Mouse (Mus musculus): ENCODE measurements around the gene Dock2. TPM values are rescaled to one million over a fixed set of nuclear protein-coding genes. Genes with fewer than 3 reads are reported as not detected.
A peak's percentile ranks its signal among the peaks of the same experiment; 100 is the strongest.

Dock2 gene
- total and polyA plus RNA-seq, 3 experiments: 60.9 to 101 (median 77.9) TPM

DNA sequence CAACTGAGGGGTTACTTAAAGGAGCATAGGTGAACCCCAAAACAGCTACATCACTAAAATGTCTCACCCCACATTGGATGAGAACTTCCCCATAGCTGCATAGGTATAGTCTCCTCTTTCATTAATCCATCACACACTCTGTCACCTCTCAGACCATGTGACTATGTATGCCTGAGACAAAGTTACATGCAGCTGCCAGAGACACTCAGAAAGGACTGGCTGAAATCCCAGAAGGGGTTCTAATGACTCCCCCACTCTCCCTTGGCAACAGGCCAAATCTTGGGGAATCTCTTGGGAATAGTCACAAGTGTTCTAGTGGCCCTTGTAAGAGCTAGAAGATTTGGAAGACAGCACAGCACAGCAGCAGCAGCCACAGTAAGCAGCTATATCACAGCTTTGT lies 1.2 kb upstream of the Dock2 start:
- Histone ChIP-seq H3K4me3 (ENCODE audit: control insufficient read depth in 1 of 2, insufficient read depth in 1 of 2, low read depth in 2 of 2, low read length in 2 of 2) (peak overlapping the region in 1 of 2 experiments; percentile 67; a peak in 2 of 4 replicates), H3K4me1 (ENCODE audit: control insufficient read depth in 1 of 2, insufficient read depth in 2 of 2, low read length in 2 of 2) (peaks cover 14 to 30% of the 10 kb centered on the region in 2 experiments), H3K9ac (ENCODE audit: control insufficient read depth, low read depth, low read length, poor library complexity, severe bottlenecking) (peak overlapping the region; percentile 85), H3K9me3 (replicated peaks; ENCODE audit: insufficient read depth, low read length) (no peaks in the 10 kb centered on the region), H3K36me3 (ENCODE audit: control insufficient read depth in 1 of 2, insufficient read depth in 2 of 2, low read length in 2 of 2) (peaks cover 6 to 38% of the 10 kb centered on the region in 2 experiments), H3K79me2 (ENCODE audit: control insufficient read depth, insufficient read depth, low read length, poor library complexity) (peaks cover 40% of the 10 kb centered on the region), H3K27ac (ENCODE audit: control insufficient read depth, low read depth, low read length) (no peak overlapping the region; the same call in 1 of the 2 replicates), H3K27me3 (ENCODE audit: control insufficient read depth in 1 of 2, insufficient read depth in 2 of 2, low read length in 2 of 2) (no peaks in the 10 kb centered on the region)
- 0 out of 2 replicates have a peak, but pooled peaks have one; percentile 42 for TF ChIP-seq CHD1 (IDR thresholded peaks at IDR 0.05; ENCODE audit: low read depth, low read length)
- TF ChIP-seq MAZ (IDR thresholded peaks at IDR 0.05; ENCODE audit: low read depth, low read length): no peak
- no peak for TF ChIP-seq TBP (IDR thresholded peaks at IDR 0.05; ENCODE audit: low read depth, low read length)
- TF ChIP-seq TAL1 (IDR thresholded peaks at IDR 0.05; ENCODE audit: low read length): no peak
- TF ChIP-seq USF1 (IDR thresholded peaks at IDR 0.05; ENCODE audit: low read depth, low read length): peak; percentile 58
- TF ChIP-seq MYB (IDR thresholded peaks at IDR 0.05; ENCODE audit: low read depth, low read length): no peak
- no peak for TF ChIP-seq RAD21 (IDR thresholded peaks at IDR 0.05; ENCODE audit: low read depth, low read length)
- TF ChIP-seq MAFK (IDR thresholded peaks at IDR 0.05; ENCODE audit: borderline replicate concordance, low read depth, low read length): no peak
- peak; percentile 47 for DNase-seq (ENCODE audit: low read depth, low spot score)

DNA sequence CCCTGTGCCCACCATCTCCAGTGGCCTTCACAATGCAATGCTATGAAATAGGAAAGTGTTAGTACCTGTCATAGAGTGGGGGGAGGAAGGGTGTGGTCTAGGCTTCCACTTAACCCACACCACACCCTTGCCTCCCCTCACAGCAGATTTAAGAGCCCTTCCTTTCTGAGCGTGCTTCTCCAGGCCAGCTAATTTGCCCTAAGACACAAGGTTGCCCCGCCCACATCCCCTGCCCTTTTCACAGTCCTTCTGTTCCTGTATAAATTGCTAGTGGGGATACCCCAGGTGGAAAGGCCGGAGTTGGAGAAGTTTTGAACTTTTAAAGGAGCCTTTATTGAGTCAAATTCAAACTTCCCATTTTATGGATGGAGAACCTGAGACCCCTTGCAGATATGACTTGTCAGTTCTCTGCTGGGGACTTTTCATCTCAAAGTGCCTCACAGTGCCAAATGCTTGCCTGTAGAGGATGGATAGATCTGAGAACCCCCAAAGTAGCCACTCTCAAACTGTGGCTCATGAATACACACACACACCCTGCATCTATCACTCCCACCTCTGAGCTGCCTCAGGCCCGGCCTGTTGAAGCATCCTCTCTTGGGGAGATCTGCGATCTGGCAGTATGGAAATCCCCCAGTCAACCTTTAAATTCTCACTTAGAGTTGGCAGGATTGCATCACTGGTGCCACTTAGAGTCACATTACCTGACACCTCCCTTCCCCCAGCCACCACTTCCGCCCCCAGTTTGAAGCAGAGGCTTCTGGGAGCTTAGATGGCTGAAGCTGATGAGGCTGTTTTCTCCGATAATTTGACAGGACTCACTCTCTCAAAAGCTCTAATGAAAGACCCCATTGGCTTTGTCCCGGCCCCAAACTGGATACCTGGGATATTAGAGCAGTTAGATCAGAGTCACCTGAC lies 919 bp downstream of the Dock2 start:
- peak overlapping the region; percentile 91 for H3K27ac ChIP-seq (ENCODE audit: control insufficient read depth, low read depth, low read length)
- H3K9ac ChIP-seq (ENCODE audit: control insufficient read depth, low read depth, low read length, poor library complexity, severe bottlenecking): peak overlapping the region; percentile 85
- peak; percentile 94 for DNase-seq (ENCODE audit: low read depth, low spot score)
- TF ChIP-seq ELF1 (IDR thresholded peaks at IDR 0.05; ENCODE audit: low read depth, low read length) (peak; percentile 94), ZMIZ1 (IDR thresholded peaks at IDR 0.05; ENCODE audit: low read depth, low read length) (peak; percentile 35; the same call in 1 of the 2 replicates), NRF1 (IDR thresholded peaks at IDR 0.05; ENCODE audit: insufficient read depth, low read depth, low read length, poor library complexity, severe bottlenecking) (no peak), CTCF (IDR thresholded peaks at IDR 0.05 in 2 of 3, conservative IDR thresholded peaks at IDR 0.05 in 1 of 3; ENCODE audit: control insufficient read depth in 1 of 3, insufficient read depth in 1 of 3, low read depth in 2 of 3, low read length in 3 of 3, poor library complexity in 1 of 3, severe bottlenecking in 1 of 3) (no peak), POLR2AphosphoS5 (IDR thresholded peaks at IDR 0.05; ENCODE audit: borderline replicate concordance, low read depth, low read length) (no peak), ZNF384 (IDR thresholded peaks at IDR 0.05; ENCODE audit: low read depth, low read length) (no peak), CHD1 (IDR thresholded peaks at IDR 0.05; ENCODE audit: low read depth, low read length) (no peak), GATA1 (IDR thresholded peaks at IDR 0.05; ENCODE audit: low read depth, low read length) (peak; percentile 68), MYB (IDR thresholded peaks at IDR 0.05; ENCODE audit: low read depth, low read length) (no peak), ZKSCAN1 (IDR thresholded peaks at IDR 0.05; ENCODE audit: low read depth, low read length) (no peak), CHD2 (IDR thresholded peaks at IDR 0.05; ENCODE audit: low read length) (peak; percentile 77), MEF2A (IDR thresholded peaks at IDR 0.05; ENCODE audit: extremely low read depth, insufficient replicate concordance, low read depth, low read length, poor library complexity, severe bottlenecking) (peak; percentile 44; the same call in 1 of the 2 replicates), ZC3H11A (IDR thresholded peaks at IDR 0.05; ENCODE audit: low read depth, low read length) (no peak), TCF12 (IDR thresholded peaks at IDR 0.05; ENCODE audit: low read depth, low read length) (peak; percentile 73), RAD21 (IDR thresholded peaks at IDR 0.05; ENCODE audit: low read depth, low read length) (no peak), EP300 (IDR thresholded peaks at IDR 0.05; ENCODE audit: low read depth in 1 of 2, low read length in 2 of 2) (peak in 1 of 2 experiments; percentile 80; a peak in 3 of 4 replicates), MAX (IDR thresholded peaks at IDR 0.05; ENCODE audit: low read length) (peak; percentile 71), POLR2AphosphoS2 (IDR thresholded peaks at IDR 0.05; ENCODE audit: low read length) (peak; percentile 35; the same call in 1 of the 2 replicates), USF1 (IDR thresholded peaks at IDR 0.05; ENCODE audit: low read depth, low read length) (peak; percentile 83), GABPA (IDR thresholded peaks at IDR 0.05; ENCODE audit: low read depth, low read length) (no peak), MXI1 (IDR thresholded peaks at IDR 0.05; ENCODE audit: low read depth, low read length) (peak; percentile 46), MYC (IDR thresholded peaks at IDR 0.05; ENCODE audit: low read depth, low read length) (peak; percentile 70; the same call in 1 of the 2 replicates), RCOR1 (IDR thresholded peaks at IDR 0.05; ENCODE audit: low read depth, low read length) (no peak; the same call in 1 of the 2 replicates), KAT2A (conservative IDR thresholded peaks at IDR 0.05; ENCODE audit: low read depth, low read length) (peak; percentile 62)

More for the DNA sequence above, 919 bp downstream of the Dock2 start:
- peaks cover 56% of the 10 kb centered on the region for H3K79me2 ChIP-seq (ENCODE audit: control insufficient read depth, insufficient read depth, low read length, poor library complexity)
- H3K36me3 ChIP-seq (ENCODE audit: control insufficient read depth in 1 of 2, insufficient read depth in 2 of 2, low read length in 2 of 2): peaks cover 8 to 38% of the 10 kb centered on the region in 2 experiments
- no peaks in the 10 kb centered on the region for H3K9me3 ChIP-seq (replicated peaks; ENCODE audit: insufficient read depth, low read length)
- H3K27me3 ChIP-seq (ENCODE audit: control insufficient read depth in 1 of 2, insufficient read depth in 2 of 2, low read length in 2 of 2): no peaks in the 10 kb centered on the region
- H3K4me3 ChIP-seq (ENCODE audit: control insufficient read depth in 1 of 2, insufficient read depth in 1 of 2, low read depth in 2 of 2, low read length in 2 of 2): peak overlapping the region; percentile 67 to 73
- peaks cover 14 to 30% of the 10 kb centered on the region in 2 experiments for H3K4me1 ChIP-seq (ENCODE audit: control insufficient read depth in 1 of 2, insufficient read depth in 2 of 2, low read length in 2 of 2)

Measured in MEL (cell line).